Mouse (Mus musculus) hindbrain, postnatal 0 days (tissue): ENCODE results near the gene Ptpn1. TPM values are rescaled to one million over a fixed set of nuclear protein-coding genes. Genes with fewer than 3 reads are reported as not detected.
A peak's percentile ranks its signal among the peaks of the same experiment; 100 is the strongest.

Experiments used
- ATAC-seq: fragments of 200-750 bp; cut with Nextera tagmentation; 2 replicates; pipeline ENCODE4 v1.8.0; 2017; ENCODE audit warnings: mild to moderate bottlenecking, moderate TSS enrichment, moderate library complexity
- DNase-seq: peaks from one replicate; pipeline ENCODE4 v3.0.0-alpha.2; 2015; ENCODE audit warnings: low spot score
- H3K27ac ChIP-seq: fragments of 300-500 bp; sonication (generic); 2 replicates; pipeline ENCODE4 v1.5.1; 2014; ENCODE audit warnings: mild to moderate bottlenecking
- H3K27me3 ChIP-seq: fragments of 300-500 bp; sonication (generic); 2 replicates; pipeline ENCODE4 v1.6.1; 2014; ENCODE audit warnings: low read length, mixed read lengths; ENCODE audit not compliant: insufficient read depth
- H3K36me3 ChIP-seq: fragments of 300-500 bp; sonication (generic); 2 replicates; pipeline ENCODE4 v1.6.1; 2014; ENCODE audit warnings: low read length, mixed read lengths; ENCODE audit not compliant: insufficient read depth
- H3K4me1 ChIP-seq: fragments of 300-500 bp; sonication (generic); 2 replicates; pipeline ENCODE4 v1.6.1; 2014; ENCODE audit warnings: antibody characterized with exemption, low read length, mixed read lengths; ENCODE audit not compliant: insufficient read depth
- H3K4me2 ChIP-seq: fragments of 300-500 bp; sonication (generic); 2 replicates; pipeline ENCODE4 v1.6.1; 2014; ENCODE audit warnings: low read depth, mild to moderate bottlenecking, low read length, moderate library complexity, mixed read lengths
- H3K4me3 ChIP-seq: fragments of 300-500 bp; sonication (generic); 2 replicates; pipeline ENCODE4 v1.5.1; 2014; ENCODE audit warnings: low read length
- H3K9ac ChIP-seq: fragments of 300-500 bp; sonication (generic); replicated peaks from 2 replicates; pipeline ENCODE4 v1.6.1; 2014; ENCODE audit warnings: mild to moderate bottlenecking, low read length, moderate library complexity, mixed read lengths
- H3K9me3 ChIP-seq: fragments of 300-500 bp; sonication (generic); 2 replicates; pipeline ENCODE4 v1.6.1; 2016; ENCODE audit warnings: low read length, mixed read lengths
- CTCF ChIP-seq: IDR thresholded peaks from 2 replicates; pipeline ENCODE4 v1.5.1; 2016; ENCODE audit warnings: antibody characterized with exemption, control low read depth, low read depth
- WGBS: fragments of 180-500 bp; shearing (Covaris S2); extraction: QIAGEN DNeasy Blood & Tissue Kit; methylation state at CpG from one replicate; pipeline ENCODE4 v1.1.7; 2014; 5-methylcytosine and 5-hydroxymethylcytosine counted together
- polyA plus RNA-seq: library from polyadenylated mRNA; unstranded; fragments of >200 nt; fragmentation: Nextera tagmentation; extraction: Ambion mirVana; gene quantifications from 2 replicates; pipeline ENCODE4 v1.2.1, GENCODE M21; 2015
- total RNA-seq: library from RNA; depleted of rRNA; stranded (reverse); fragments of >200 nt; gene quantifications from 2 replicates; pipeline ENCODE4 v1.2.3, GENCODE M21; 2014

The Ptpn1 gene
- total and polyA plus RNA-seq, 2 experiments from 2014 or later = 39.2 to 60.1 TPM

DNA sequence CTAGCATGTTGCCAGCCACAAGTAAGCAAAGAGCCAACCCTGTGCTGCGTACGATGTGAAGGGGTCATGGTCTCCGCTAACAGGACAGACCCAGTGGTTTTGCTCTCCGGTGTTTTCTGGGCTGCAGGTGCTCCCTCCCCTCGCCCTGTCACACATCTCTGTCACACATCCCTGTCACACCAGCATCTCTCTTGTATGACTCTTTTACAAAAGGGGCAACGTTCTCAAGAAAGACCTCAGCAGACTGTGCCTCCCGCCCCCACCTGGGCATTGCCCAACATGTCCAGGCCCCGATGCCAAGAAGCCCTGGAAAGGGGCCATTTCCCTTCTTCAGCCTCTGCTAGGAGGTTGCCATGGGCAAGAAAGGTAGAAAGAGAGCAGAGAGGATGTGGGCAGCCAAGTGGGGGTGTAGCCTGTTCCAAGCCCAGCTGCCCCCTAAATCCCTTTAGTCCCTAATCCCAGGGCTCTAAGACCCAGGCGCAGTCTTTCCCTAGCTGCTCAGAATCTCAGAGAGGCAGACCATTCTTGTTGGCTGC is 10.8 kb upstream of the Ptpn1 start:
- peak; percentile 24 for DNase-seq
- ATAC-seq = no peak
- 64% methylated on average over 9 of the region's 9 CpGs for WGBS

GRCm38 (mm10) chr2:167921823-167922222 is 10.0 kb upstream of the Ptpn1 start:
- H3K4me3 ChIP-seq = no peak overlapping the region
- ATAC-seq (no peak), DNase-seq (no peak)
- no peaks in the 10 kb centered on the region for H3K4me1 ChIP-seq
- no peaks in the 10 kb centered on the region for H3K9me3 ChIP-seq
- no peak overlapping the region for H3K27ac ChIP-seq
- 79% methylated on average over 8 of the region's 8 CpGs for WGBS
- no peak for TF ChIP-seq CTCF
- H3K27me3 ChIP-seq = no peaks in the 10 kb centered on the region
- H3K36me3 ChIP-seq = no peaks in the 10 kb centered on the region
- no peak overlapping the region for H3K9ac ChIP-seq
- H3K4me2 ChIP-seq = no peak overlapping the region

More for the DNA sequence above, 10.8 kb upstream of the Ptpn1 start:
- H3K4me1 ChIP-seq = no peaks in the 10 kb centered on the region
- H3K36me3 ChIP-seq = no peaks in the 10 kb centered on the region
- H3K9me3 ChIP-seq = no peaks in the 10 kb centered on the region
- no peak for TF ChIP-seq CTCF
- H3K27ac ChIP-seq = no peak overlapping the region
- H3K9ac ChIP-seq = no peak overlapping the region
- no peak overlapping the region for H3K4me2 ChIP-seq
- no peaks in the 10 kb centered on the region for H3K27me3 ChIP-seq
- no peak overlapping the region for H3K4me3 ChIP-seq

DNA sequence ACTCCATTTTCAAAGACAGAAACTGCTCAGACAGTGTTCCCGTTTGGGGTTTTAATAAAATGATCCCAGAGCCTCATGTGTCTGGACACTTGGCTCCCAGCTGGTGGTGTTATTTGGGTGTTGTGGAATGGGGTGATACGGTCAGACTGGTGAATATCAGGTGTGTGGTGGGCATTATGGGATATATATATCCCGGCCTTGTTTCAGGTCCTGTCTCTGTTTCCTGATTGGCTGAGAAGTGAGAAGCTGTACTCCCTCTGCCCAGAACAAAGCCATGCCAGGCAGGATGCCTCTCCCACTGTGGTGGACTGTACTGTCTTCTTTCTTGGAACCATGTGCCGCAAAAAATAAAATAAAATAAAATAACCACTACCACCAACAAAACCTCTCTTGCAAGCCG is 7.8 kb upstream of the Ptpn1 start:
- no peak for ATAC-seq
- Histone ChIP-seq H3K4me3 (no peak overlapping the region), H3K36me3 (no peaks in the 10 kb centered on the region), H3K9ac (no peak overlapping the region), H3K9me3 (no peaks in the 10 kb centered on the region), H3K4me2 (no peak overlapping the region), H3K4me1 (no peaks in the 10 kb centered on the region), H3K27ac (no peak overlapping the region), H3K27me3 (no peaks in the 10 kb centered on the region)
- TF ChIP-seq CTCF = no peak
- WGBS = 93% methylated on average over 5 of the region's 5 CpGs
- no peak for DNase-seq

DNA sequence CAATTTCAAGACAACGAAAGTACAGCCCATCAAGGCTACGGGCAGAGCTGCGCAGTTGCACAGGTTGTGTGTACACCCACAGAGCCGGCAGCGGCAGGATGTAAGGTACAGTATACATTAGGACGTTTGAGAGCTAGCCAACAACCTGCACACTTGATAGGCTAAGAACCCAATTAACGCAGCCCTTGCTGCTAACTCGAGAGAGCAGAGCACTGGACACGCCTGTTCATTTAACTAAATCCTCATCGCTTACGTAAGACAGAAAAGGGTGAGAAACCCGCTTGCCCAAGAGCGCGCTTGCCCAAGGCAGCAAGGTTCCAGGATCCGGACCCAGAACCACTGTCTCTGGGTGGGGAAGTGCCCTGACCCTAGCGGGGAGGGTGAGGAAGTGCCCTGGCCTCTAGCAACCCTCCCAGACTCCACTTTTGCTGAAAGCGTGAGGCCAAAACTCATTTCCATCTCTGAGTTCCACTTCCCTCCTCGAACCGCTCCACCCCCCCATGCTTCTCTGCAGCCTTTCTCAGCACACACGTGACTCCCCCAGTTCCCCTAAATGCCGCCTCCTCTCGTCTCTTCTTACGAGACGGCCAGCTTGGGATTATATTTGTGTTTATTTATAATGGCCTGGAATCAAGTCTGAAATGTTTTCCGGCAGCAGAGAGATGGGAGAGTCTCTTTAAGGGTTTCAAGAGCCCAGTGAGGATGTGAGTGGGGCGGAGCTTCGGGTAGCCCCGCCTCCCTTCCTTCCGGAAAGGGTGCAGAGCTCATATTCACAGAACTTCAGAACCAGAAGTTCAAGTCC is 6.9 kb upstream of the Ptpn1 start:
- Histone ChIP-seq H3K27ac (peak overlapping the region; percentile 72; the same call in 1 of the 2 replicates), H3K36me3 (no peaks in the 10 kb centered on the region), H3K4me2 (peak overlapping the region; percentile 88), H3K27me3 (no peaks in the 10 kb centered on the region), H3K4me1 (no peaks in the 10 kb centered on the region), H3K9me3 (no peaks in the 10 kb centered on the region), H3K9ac (peak overlapping the region; percentile 51), H3K4me3 (peak overlapping the region; percentile 43)
- DNase-seq (peak; percentile 74), ATAC-seq (peak; percentile 77)
- WGBS = 4% methylated on average over 29 of the region's 29 CpGs
- peak; percentile 21; the same call in 1 of the 2 replicates for TF ChIP-seq CTCF

GRCm38 (mm10) chr2:167925841-167926800 is 5.7 kb upstream of the Ptpn1 start:
- Histone ChIP-seq H3K4me1 (no peaks in the 10 kb centered on the region), H3K27ac (no peak overlapping the region), H3K4me2 (no peak overlapping the region), H3K9me3 (no peaks in the 10 kb centered on the region), H3K9ac (no peak overlapping the region), H3K4me3 (no peak overlapping the region), H3K27me3 (no peaks in the 10 kb centered on the region), H3K36me3 (no peaks in the 10 kb centered on the region)
- no peak for TF ChIP-seq CTCF
- no peak for ATAC-seq
- WGBS = 87% methylated on average over 11 of the region's 11 CpGs
- DNase-seq = no peak

DNA sequence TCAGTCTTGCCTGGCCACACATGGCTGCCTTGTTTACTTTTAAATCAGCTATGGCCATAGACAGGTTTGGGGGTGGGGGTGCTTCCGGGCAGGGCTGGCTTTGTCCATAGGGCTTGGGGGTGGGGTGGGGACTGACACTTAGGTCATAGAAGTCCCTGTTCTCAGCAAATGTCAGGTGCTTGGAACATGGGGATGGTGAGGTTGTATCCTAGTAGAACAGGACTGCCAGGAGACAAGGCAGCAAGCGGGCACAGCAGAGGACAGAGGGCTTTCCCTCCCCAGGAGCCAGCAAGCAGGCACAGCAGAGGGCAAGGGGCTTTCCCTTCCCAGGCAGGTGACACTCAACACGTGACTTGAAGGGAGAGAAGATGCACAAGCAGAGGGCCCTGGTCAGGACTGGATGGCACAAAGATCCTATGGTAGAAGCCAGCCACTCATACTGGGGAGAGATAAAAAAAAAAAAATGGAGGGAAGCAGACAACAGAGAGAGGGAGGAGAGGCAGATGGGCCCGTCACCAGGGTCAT is 3.8 kb upstream of the Ptpn1 start:
- Histone ChIP-seq H3K4me1 (no peaks in the 10 kb centered on the region), H3K9me3 (no peaks in the 10 kb centered on the region), H3K9ac (no peak overlapping the region), H3K4me3 (no peak overlapping the region), H3K4me2 (no peak overlapping the region), H3K27me3 (no peaks in the 10 kb centered on the region), H3K27ac (no peak overlapping the region), H3K36me3 (no peaks in the 10 kb centered on the region)
- ATAC-seq (no peak), DNase-seq (no peak)
- 75% methylated on average over 4 of the region's 4 CpGs for WGBS
- TF ChIP-seq CTCF = no peak
